Mouse (Mus musculus) ES-Bruce4 (cell line): ENCODE data around the gene Neil1. TPM values are rescaled to one million over a fixed set of nuclear protein-coding genes. Genes with fewer than 3 reads are reported as not detected.

Experiments used
- H3K27ac ChIP-seq: 2 replicates; pipeline ENCODE4 v1.5.1; 2012; ENCODE audit warnings: low read length, inconsistent platforms; ENCODE audit not compliant: insufficient read depth
- H3K27me3 ChIP-seq: 2 replicates; pipeline ENCODE4 v1.6.1; 2012; ENCODE audit warnings: mild to moderate bottlenecking, low read length, inconsistent platforms; ENCODE audit not compliant: control insufficient read depth, poor library complexity, insufficient read depth, severe bottlenecking
- H3K36me3 ChIP-seq: 2 replicates; pipeline ENCODE4 v1.6.1; 2012; ENCODE audit warnings: inconsistent platforms, mild to moderate bottlenecking, low read length, moderate library complexity; ENCODE audit not compliant: control insufficient read depth, poor library complexity, insufficient read depth, severe bottlenecking
- H3K4me1 ChIP-seq: one replicate; pipeline ENCODE4 v1.8.1; 2011; ENCODE audit warnings: low read length; ENCODE audit not compliant: control insufficient read depth, insufficient read depth
- H3K4me3 ChIP-seq: 2 replicates; pipeline ENCODE4 v1.5.1; 2011; ENCODE audit warnings: low read depth, mild to moderate bottlenecking, low read length
- H3K9ac ChIP-seq: 2 replicates; pipeline ENCODE4 v1.6.1; 2012; ENCODE audit warnings: low read depth, mild to moderate bottlenecking, inconsistent platforms; ENCODE audit not compliant: poor library complexity, severe bottlenecking
- H3K9me3 ChIP-seq: replicated peaks from 2 replicates; pipeline ENCODE4 v1.6.1; 2012; ENCODE audit warnings: mild to moderate bottlenecking, low read length, inconsistent platforms; ENCODE audit not compliant: control insufficient read depth, poor library complexity, insufficient read depth, severe bottlenecking
- CTCF ChIP-seq: IDR thresholded peaks from one replicate; pipeline ENCODE4 v1.8.1; 2011; ENCODE audit warnings: low read depth, low read length
- EP300 ChIP-seq: IDR thresholded peaks from 2 replicates; pipeline ENCODE4 v1.6.1; 2011; ENCODE audit warnings: low read depth, low read length; ENCODE audit not compliant: insufficient read depth
- POLR2A ChIP-seq: IDR thresholded peaks from one replicate; pipeline ENCODE4 v1.8.1; 2011; ENCODE audit warnings: low read length; ENCODE audit not compliant: insufficient read depth
- polyA plus RNA-seq: library from polyadenylated mRNA; stranded (reverse); fragments of >200 nt; gene quantifications from 2 replicates; pipeline ENCODE4 v1.2.4, GENCODE M21; 2011; ENCODE audit warnings: low read depth; ENCODE audit not compliant: missing spikeins, insufficient read depth, insufficient read length

Neil1 gene
- polyA plus RNA-seq, 1 experiment = 7.9 TPM

- Histone ChIP-seq H3K9ac (no peak overlapping the region), H3K27me3 (no peaks in the 10 kb centered on the region), H3K36me3 (no peaks in the 10 kb centered on the region), H3K9me3 (no peaks in the 10 kb centered on the region), H3K4me1 (peaks cover 6% of the 10 kb centered on the region), H3K4me3 (no peak overlapping the region), H3K27ac (no peak overlapping the region)
- TF ChIP-seq CTCF = peak; percentile 76
- TF ChIP-seq POLR2A = no peak
Measured at GRCm38 (mm10) chr9:57162496-57162895, 14.4 kb upstream of the Neil1 start.

- Histone ChIP-seq H3K27me3 (no peaks in the 10 kb centered on the region), H3K9me3 (no peaks in the 10 kb centered on the region), H3K27ac (no peak overlapping the region), H3K9ac (no peak overlapping the region), H3K4me1 (peaks cover 2% of the 10 kb centered on the region), H3K4me3 (peak overlapping the region; percentile 93; the same call in 1 of the 2 replicates), H3K36me3 (no peaks in the 10 kb centered on the region)
- TF ChIP-seq EP300 (no peak), CTCF (no peak), POLR2A (no peak)
Measured at GRCm38 (mm10) chr9:57158506-57158905, 10.4 kb upstream of the Neil1 start.

GRCm38 (mm10) chr9:57158013-57158470 lies 9.9 kb upstream of the Neil1 start, which contains the start of gene Commd4:
TSS of gene Commd4 (minus strand) at chr9:57158331.
- no peaks in the 10 kb centered on the region for H3K9me3 ChIP-seq
- peak within 1 kb of the TSS; percentile 93 for H3K4me3 ChIP-seq
- H3K27ac ChIP-seq = no peak within 1 kb of the TSS

GRCm38 (mm10) chr9:57157499-57157898 lies 9.4 kb upstream of the Neil1 start:
- TF ChIP-seq POLR2A (no peak), EP300 (no peak), CTCF (no peak)
- H3K9me3 ChIP-seq = no peaks in the 10 kb centered on the region
- H3K4me3 ChIP-seq = peak overlapping the region; percentile 93
- H3K4me1 ChIP-seq = no peaks in the 10 kb centered on the region
- peak overlapping the region; percentile 68 for H3K9ac ChIP-seq
- H3K27ac ChIP-seq = no peak overlapping the region
- H3K27me3 ChIP-seq = no peaks in the 10 kb centered on the region
- H3K36me3 ChIP-seq = no peaks in the 10 kb centered on the region

More at GRCm38 (mm10) chr9:57158013-57158470, 9.9 kb upstream of the Neil1 start, which contains the start of gene Commd4:
- Histone ChIP-seq H3K36me3 (no peaks in the 10 kb centered on the region), H3K27me3 (no peaks in the 10 kb centered on the region), H3K4me1 (peaks cover 2% of the 10 kb centered on the region), H3K9ac (peak within 1 kb of the TSS; percentile 68)
- TF ChIP-seq POLR2A (no peak), EP300 (peak; percentile 39; the same call in 1 of the 2 replicates), CTCF (no peak)

GRCm38 (mm10) chr9:57156823-57157222 lies 8.7 kb upstream of the Neil1 start:
- no peak overlapping the region for H3K4me3 ChIP-seq
- no peaks in the 10 kb centered on the region for H3K36me3 ChIP-seq
- no peaks in the 10 kb centered on the region for H3K9me3 ChIP-seq
- no peaks in the 10 kb centered on the region for H3K27me3 ChIP-seq
- H3K9ac ChIP-seq = no peak overlapping the region
- no peak overlapping the region for H3K27ac ChIP-seq
- no peaks in the 10 kb centered on the region for H3K4me1 ChIP-seq
- no peak for TF ChIP-seq POLR2A
- no peak for TF ChIP-seq CTCF
- TF ChIP-seq EP300 = no peak

GRCm38 (mm10) chr9:57156383-57156782 lies 8.3 kb upstream of the Neil1 start:
- H3K27me3 ChIP-seq = no peaks in the 10 kb centered on the region
- H3K27ac ChIP-seq = no peak overlapping the region
- no peak overlapping the region for H3K4me3 ChIP-seq
- H3K4me1 ChIP-seq = no peaks in the 10 kb centered on the region
- H3K9ac ChIP-seq = no peak overlapping the region
- no peaks in the 10 kb centered on the region for H3K9me3 ChIP-seq
- no peaks in the 10 kb centered on the region for H3K36me3 ChIP-seq
- TF ChIP-seq POLR2A = no peak
- no peak for TF ChIP-seq EP300
- TF ChIP-seq CTCF = no peak
